Comparison of ENCODE assay signal across 12 mouse cellular contexts in genomic region chr17:42989981-42990380, GRCm38 (mm10). TPM values are rescaled to one million over a fixed set of nuclear protein-coding genes. Genes with fewer than 3 reads are reported as not detected.
DNase-seq lines count a peak whose midpoint lies in the region; ATAC-seq and TF ChIP-seq lines count a peak whose summit lies in the region.
"Had no signal": no experiment of that assay in that cellular context is flagged by ENCODE, and none has a peak within 500 bp of the region (broad histone marks: within the 10 kb centered on the region; RNA-seq: fewer than 3 reads in every experiment).

No protein-coding gene starts in this region.

- no peaks in the 10 kb centered on the region for H3K79me2 ChIP-seq in C2C12 (ENCODE audit: control insufficient read depth, insufficient read depth)

- H3K4me2 ChIP-seq in kidney, embryonic 16.5 days (replicated peaks; ENCODE audit: low read depth, low read length) = no peak overlapping the region
- H3K4me2 ChIP-seq in hindbrain, embryonic 12.5 days (replicated peaks) = no peak overlapping the region
- H3K4me2 ChIP-seq: embryonic facial prominence, embryonic 13.5 days; heart, embryonic 12.5 days; lung, embryonic 15.5 days; neural tube, embryonic 13.5 days had no signal

- 73% methylated on average over 4 of the region's 4 CpGs for WGBS in kidney, embryonic 16.5 days
- 87% methylated on average over 4 of the region's 4 CpGs for WGBS in hindbrain, embryonic 12.5 days

- ATAC-seq in kidney, embryonic 16.5 days (ENCODE audit: low FRiP score, low TSS enrichment) = no peak
- ATAC-seq in granulocyte monocyte progenitor cell, adult 5-6 weeks (replicated peaks; ENCODE audit: poor library complexity, severe bottlenecking) = peak; percentile 40
- no peak for ATAC-seq in hindbrain, embryonic 12.5 days (ENCODE audit: low FRiP score)

- no peaks in the 10 kb centered on the region; the same call in 1 of the 2 replicates for H3K9me3 ChIP-seq in kidney, embryonic 16.5 days (ENCODE audit: low read length)
- no peaks in the 10 kb centered on the region for H3K9me3 ChIP-seq in hindbrain, embryonic 12.5 days (replicated peaks)
- H3K9me3 ChIP-seq: embryonic facial prominence, embryonic 13.5 days; heart, embryonic 12.5 days; lung, embryonic 15.5 days; neural tube, embryonic 13.5 days had no signal

- no peaks in the 10 kb centered on the region for H3K36me3 ChIP-seq in kidney, embryonic 16.5 days (ENCODE audit: insufficient read depth, low read length)
- no peaks in the 10 kb centered on the region for H3K36me3 ChIP-seq in C2C12 (ENCODE audit: control insufficient read depth, insufficient read depth)
- H3K36me3 ChIP-seq in hindbrain, embryonic 12.5 days = no peaks in the 10 kb centered on the region
- H3K36me3 ChIP-seq: embryonic facial prominence, embryonic 13.5 days; heart, embryonic 12.5 days; lung, embryonic 15.5 days; neural tube, embryonic 13.5 days had no signal

- no peak overlapping the region for H3K4me3 ChIP-seq in kidney, embryonic 16.5 days (ENCODE audit: low read length)
- no peak overlapping the region for H3K4me3 ChIP-seq in C2C12 (ENCODE audit: insufficient read depth, poor library complexity, severe bottlenecking)
- no peak overlapping the region for H3K4me3 ChIP-seq in hindbrain, embryonic 12.5 days
- H3K4me3 ChIP-seq: embryonic facial prominence, embryonic 13.5 days; heart, embryonic 12.5 days; lung, embryonic 15.5 days; neural tube, embryonic 13.5 days had no signal

- no peak overlapping the region for H3ac ChIP-seq in C2C12 (ENCODE audit: control insufficient read depth, insufficient read length, low read depth)

- H3K27ac ChIP-seq in kidney, embryonic 16.5 days (ENCODE audit: low read length) = no peak overlapping the region
- no peak overlapping the region for H3K27ac ChIP-seq in hindbrain, embryonic 12.5 days
- H3K27ac ChIP-seq: embryonic facial prominence, embryonic 13.5 days; lung, embryonic 15.5 days; neural tube, embryonic 13.5 days had no signal

- peak; percentile 25 for DNase-seq in kidney, postnatal 4 days
- DNase-seq in 3T3-L1 (ENCODE audit: low read depth, low spot score) = peak; percentile 95
- DNase-seq in embryo, embryonic 9.5 days (ENCODE audit: extremely low spot score) = no peak
- DNase-seq: adrenal gland, adult 2 months had no signal

- peaks cover 9% of the 10 kb centered on the region; the same call in 1 of the 2 replicates for H3K4me1 ChIP-seq in kidney, embryonic 16.5 days (ENCODE audit: insufficient read depth, low read length)
- H3K4me1 ChIP-seq in hindbrain, embryonic 12.5 days = no peaks in the 10 kb centered on the region
- H3K4me1 ChIP-seq: embryonic facial prominence, embryonic 13.5 days; heart, embryonic 12.5 days; lung, embryonic 15.5 days; neural tube, embryonic 13.5 days had no signal

- peak; percentile 27 for TF ChIP-seq CTCF in C2C12 (IDR thresholded peaks at IDR 0.05; ENCODE audit: control insufficient read depth, insufficient read depth, insufficient read length)

- H3K79me3 ChIP-seq in C2C12 (ENCODE audit: low read depth) = no peaks in the 10 kb centered on the region

- H3K27me3 ChIP-seq in kidney, embryonic 16.5 days (ENCODE audit: insufficient read depth, low read length) = no peaks in the 10 kb centered on the region
- no peaks in the 10 kb centered on the region for H3K27me3 ChIP-seq in C2C12 (ENCODE audit: control insufficient read depth, insufficient read depth, insufficient read length)
- H3K27me3 ChIP-seq in hindbrain, embryonic 12.5 days = no peaks in the 10 kb centered on the region
- H3K27me3 ChIP-seq: embryonic facial prominence, embryonic 13.5 days; heart, embryonic 12.5 days; lung, embryonic 15.5 days; neural tube, embryonic 13.5 days had no signal

- no peak overlapping the region for H3K9ac ChIP-seq in kidney, embryonic 16.5 days (replicated peaks; ENCODE audit: low read length)
- H3K9ac ChIP-seq in hindbrain, embryonic 12.5 days = no peak overlapping the region
- H3K9ac ChIP-seq: embryonic facial prominence, embryonic 13.5 days; heart, embryonic 12.5 days; lung, embryonic 15.5 days; neural tube, embryonic 13.5 days had no signal

TF ChIP-seq in C2C12, 6 proteins besides CTCF, POLR2A, EP300 and RAD21:
- TF ChIP-seq FOSL1 (IDR thresholded peaks at IDR 0.05; ENCODE audit: insufficient read depth, low read length, poor library complexity, severe bottlenecking) = peak; percentile 75
- TF ChIP-seq USF1 (IDR thresholded peaks at IDR 0.05; ENCODE audit: low read depth) = no peak

RNA-seq across cellular contexts. Expression of gene Tnfrsf21, which starts 26.4 kb away (rescaled TPM):
- 65.1 and 69.7 TPM in 2 replicates for polyA plus RNA-seq in kidney, embryonic 16.5 days (2015; fragmentation: Nextera tagmentation; extraction: Ambion mirVana)
- 4.6 TPM for polyA plus RNA-seq in C2C12 (2012; fragmentation: generic; extraction: Trizol)
- total RNA-seq in granulocyte monocyte progenitor cell, adult 5-6 weeks (2014; fragmentation: Nextera tagmentation) = 54.2 and 61.4 TPM in 2 replicates
- total RNA-seq in granulocyte monocyte progenitor cell, adult 5-6 weeks (2017) = 53.1 and 62.5 TPM in 2 replicates
- polyA plus RNA-seq in hindbrain, embryonic 12.5 days (2016; fragmentation: Nextera tagmentation; extraction: Ambion mirVana) = 44.9 and 50.3 TPM in 2 replicates
